Mouse (Mus musculus): Measurements from ENCODE around the gene Olfr655. TPM values are rescaled to one million over a fixed set of nuclear protein-coding genes. Genes with fewer than 3 reads are reported as not detected.

Olfr655 gene
- total RNA-seq (2022) = not detected

- no peak for DNase-seq (ENCODE audit: low spot score in 2 of 2)
These were observed at the start of gene Olfr655 for GRCm38 (mm10) chr7:104601679-104602078. Gene Olfr655, minus strand, starts transcription at chr7:104601779.

- DNase-seq (ENCODE audit: low spot score in 2 of 2) = no peak
These were observed 45.4 kb upstream of the Olfr655 start, which contains the start of gene Olfr658 for GRCm38 (mm10) chr7:104646841-104647482. Gene Olfr658, minus strand, starts transcription at chr7:104647305.

- no peak for DNase-seq (ENCODE audit: low spot score in 2 of 2)
These were observed 22.9 kb upstream of the Olfr655 start, which contains the start of gene Olfr657 for GRCm38 (mm10) chr7:104624494-104624893. Gene Olfr657, plus strand, starts transcription at chr7:104624794.

GRCm38 (mm10) chr7:104613655-104614054, 12.1 kb upstream of the Olfr655 start, which contains the start of gene Olfr656:
Gene Olfr656, plus strand, starts transcription at chr7:104613955.
- no peak for DNase-seq (ENCODE audit: low spot score in 2 of 2)

DNA sequence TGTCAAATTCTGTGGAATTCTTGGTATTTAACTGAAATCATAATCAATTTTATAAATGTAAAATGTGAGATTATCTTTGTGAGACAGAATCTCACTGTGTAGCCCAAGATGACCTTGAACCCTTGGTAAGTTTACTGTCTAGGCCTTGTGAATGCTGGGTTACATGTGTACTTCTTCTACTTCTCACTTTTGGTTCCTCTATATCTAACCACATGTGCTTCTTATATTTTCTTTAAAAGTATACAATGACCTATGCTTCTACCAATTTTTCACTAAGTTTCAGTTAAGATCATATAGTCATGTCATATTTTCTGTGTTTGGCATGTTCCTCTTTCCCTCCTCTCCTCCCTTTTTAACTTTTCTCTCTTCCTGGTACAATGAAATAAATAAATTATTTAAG, 3.1 kb upstream of the Olfr655 start:
- no peak for DNase-seq (ENCODE audit: low spot score in 2 of 2)

DNA sequence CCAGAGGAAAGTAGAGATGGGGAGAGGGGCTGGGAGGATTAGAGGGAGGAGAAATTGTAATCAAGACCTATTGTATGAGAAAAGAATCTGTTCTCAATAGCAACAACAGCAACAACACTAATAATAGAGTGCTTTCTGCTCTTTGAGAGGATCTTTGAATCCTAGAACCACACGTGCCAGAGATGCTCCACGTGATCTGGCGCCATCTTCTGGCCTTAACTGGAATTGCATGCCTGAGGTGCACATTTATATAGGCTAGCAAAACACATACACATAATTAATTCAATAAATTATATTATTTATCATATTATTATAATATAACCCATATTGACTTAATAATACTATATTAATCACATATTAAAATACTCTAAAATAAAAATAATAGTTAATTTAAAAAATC, 1.6 kb upstream of the Olfr655 start:
- DNase-seq (ENCODE audit: low spot score in 2 of 2) = no peak

DNA sequence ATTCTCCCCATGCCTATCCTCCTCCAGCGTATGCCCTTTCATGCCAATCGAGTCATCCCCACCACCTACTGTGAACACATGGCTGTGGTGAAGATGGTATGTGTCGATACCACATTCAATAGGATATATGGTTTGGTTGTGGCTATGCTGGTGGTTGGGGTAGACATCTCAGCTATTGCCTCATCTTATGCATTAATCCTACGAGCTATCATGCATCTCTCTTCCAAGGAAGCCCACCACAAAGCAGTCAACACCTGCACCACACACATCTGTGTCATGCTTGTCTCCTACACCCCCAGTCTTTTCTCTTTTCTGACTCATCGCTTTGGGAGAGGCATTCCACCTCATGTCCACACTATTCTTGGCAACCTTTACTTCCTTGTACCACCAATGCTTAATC, 13.3 kb downstream of the Olfr655 start:
- no peak for DNase-seq (ENCODE audit: low spot score in 2 of 2)

DNA sequence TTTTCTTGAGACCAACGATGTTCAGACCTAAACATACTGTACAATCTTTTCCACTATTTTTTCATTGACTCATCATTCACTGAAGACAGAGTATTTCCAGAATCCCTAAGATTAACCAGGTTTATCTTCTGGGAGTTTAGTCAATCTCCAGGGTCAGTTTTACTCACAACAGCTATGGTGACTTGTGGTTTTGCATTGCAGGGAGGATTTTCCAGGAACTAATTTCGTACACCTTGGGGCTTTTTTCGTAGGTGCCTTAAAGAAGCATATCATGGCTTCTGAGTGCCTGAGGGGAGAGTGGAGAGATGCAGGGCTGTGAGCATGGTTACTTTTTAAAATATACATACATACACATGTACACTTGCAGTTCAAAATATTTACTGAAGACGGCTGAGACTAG, 14.9 kb downstream of the Olfr655 start, which contains the start of gene Olfr654:
Olfr654 (plus strand) TSS at position 301 of the 400 bp plus-strand sequence.
- DNase-seq (ENCODE audit: low spot score in 2 of 2) = no peak

DNA sequence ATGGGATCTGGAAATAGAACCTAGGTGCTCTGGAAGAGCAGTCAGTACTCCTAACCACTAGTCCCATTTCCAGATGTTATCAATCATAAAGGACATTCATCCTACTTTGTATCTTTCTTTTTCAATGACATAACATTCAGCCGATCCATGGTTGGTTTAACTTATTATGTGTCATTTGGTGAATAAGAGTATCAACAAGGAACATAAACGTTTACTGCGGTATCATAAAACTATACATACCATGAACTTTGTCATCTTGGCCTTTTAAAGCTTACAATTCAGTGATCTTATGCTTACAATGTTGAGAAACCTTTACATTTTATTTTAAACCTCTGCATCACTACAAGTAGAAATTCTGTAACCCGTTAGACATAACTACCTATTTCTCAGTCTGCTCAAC, 20.1 kb downstream of the Olfr655 start:
- DNase-seq (ENCODE audit: low spot score in 2 of 2) = no peak

- DNase-seq (ENCODE audit: low spot score in 2 of 2) = no peak
These were observed 20.7 kb downstream of the Olfr655 start for GRCm38 (mm10) chr7:104580846-104581245.

DNA sequence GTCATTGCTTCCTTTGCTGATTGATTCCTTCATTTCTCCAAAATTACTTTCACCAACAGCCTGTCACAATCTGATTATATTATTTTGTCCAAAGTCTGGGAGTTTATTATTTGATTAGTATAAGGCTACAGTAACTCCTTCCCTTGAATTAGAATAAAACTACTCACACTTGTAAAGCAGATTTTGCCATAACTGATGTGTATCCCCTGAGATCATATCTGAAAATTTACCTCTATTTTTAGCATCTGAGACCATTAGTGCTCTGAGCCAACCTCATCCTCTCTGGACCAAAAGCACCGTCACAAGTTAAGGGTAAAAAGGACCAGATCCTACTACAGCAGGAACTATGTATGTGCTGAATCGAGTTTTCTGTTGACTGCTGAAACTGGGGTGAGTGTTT, 24.6 kb downstream of the Olfr655 start, which contains the start of gene Olfr653:
Olfr653 (plus strand) TSS at position 301 of the 400 bp plus-strand sequence.
- no peak for DNase-seq (ENCODE audit: low spot score in 2 of 2)

- no peak for DNase-seq (ENCODE audit: low spot score in 2 of 2)
These were observed 41.0 kb downstream of the Olfr655 start, which contains the start of gene Olfr652 for GRCm38 (mm10) chr7:104560601-104561000. Gene Olfr652, plus strand, starts transcription at chr7:104560901.

GRCm38 (mm10) chr7:104552700-104553099, 48.9 kb downstream of the Olfr655 start:
- DNase-seq (ENCODE audit: low spot score in 2 of 2) = no peak

DNA sequence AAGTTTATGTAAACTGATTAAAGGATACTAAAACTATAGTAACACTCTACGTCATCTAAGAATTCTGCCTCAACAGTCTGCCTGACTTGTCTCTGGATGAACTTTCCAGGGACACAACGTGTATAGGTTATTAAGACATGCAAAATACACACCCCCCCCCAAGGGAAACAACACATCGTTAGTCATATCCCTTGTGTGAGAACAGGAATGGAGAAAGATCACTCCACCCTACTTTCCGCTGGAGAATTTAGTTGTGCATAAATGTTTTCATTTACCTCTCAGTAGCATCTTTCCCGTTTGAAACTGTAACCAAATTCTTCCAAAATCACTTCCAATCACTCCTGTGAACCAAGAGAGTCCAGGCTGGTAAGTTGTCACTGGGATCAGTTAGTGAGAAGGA, 51.7 kb downstream of the Olfr655 start, which contains the start of gene Olfr651:
Olfr651 (plus strand) TSS at position 301 of the 400 bp plus-strand sequence.
- DNase-seq (ENCODE audit: low spot score in 2 of 2) = no peak

Other genes starting within 250 kb of the Olfr655 start
- 1 to 10 TPM; 2.3 to 3.1 (median 2.6) TPM for gene Trim12c, start 248.4 kb downstream of the Olfr655 start, total RNA-seq (2022)
- not detected for gene Trim30b, start 231.9 kb downstream of the Olfr655 start, total RNA-seq (2022)
- not detected for gene Trim30c, start 200.9 kb downstream of the Olfr655 start, total RNA-seq (2022)
- gene Trim30a, start 136.6 kb downstream of the Olfr655 start, total RNA-seq (2022) = under 1 TPM; 0.53 to 0.96 (median 0.82) TPM
- under 1 TPM; 0.24 to 0.43 (median 0.39) TPM for gene Trim30d, start 93.9 kb downstream of the Olfr655 start, total RNA-seq (2022)
- gene Olfr651, start 51.6 kb downstream of the Olfr655 start, total RNA-seq (2022) = not detected
- not detected for gene Olfr652, start 40.9 kb downstream of the Olfr655 start, total RNA-seq (2022)
- not detected for gene Olfr653, start 24.5 kb downstream of the Olfr655 start, total RNA-seq (2022)
- not detected for gene Olfr654, start 14.8 kb downstream of the Olfr655 start, total RNA-seq (2022)
- not detected for gene Olfr656, start 12.2 kb upstream of the Olfr655 start, total RNA-seq (2022)
- gene Olfr657, start 23.0 kb upstream of the Olfr655 start, total RNA-seq (2022) = not detected
- not detected for gene Olfr658, start 45.5 kb upstream of the Olfr655 start, total RNA-seq (2022)
- not detected for gene Olfr659, start 65.0 kb upstream of the Olfr655 start, total RNA-seq (2022)
- gene Olfr661, start 84.7 kb upstream of the Olfr655 start, total RNA-seq (2022) = not detected
- not detected for gene Usp17le, start 175.7 kb upstream of the Olfr655 start, total RNA-seq (2022)
- not detected for gene Usp17lb, start 240.8 kb upstream of the Olfr655 start, total RNA-seq (2022)